Mouse (Mus musculus) hindbrain, embryonic 13.5 days (tissue): Measurements from ENCODE around the gene Olfr1368. TPM values are rescaled to one million over a fixed set of nuclear protein-coding genes. Genes with fewer than 3 reads are reported as not detected.

Source experiments
- ATAC-seq: fragments of 200-750 bp; cut with Nextera tagmentation; 2 replicates; pipeline ENCODE4 v1.8.0; 2017; ENCODE audit warnings: moderate TSS enrichment; ENCODE audit not compliant: low FRiP score
- H3K27ac ChIP-seq: fragments of 300-500 bp; sonication (generic); 2 replicates; pipeline ENCODE4 v1.5.1; 2015; ENCODE audit warnings: inconsistent platforms, mild to moderate bottlenecking, moderate library complexity
- H3K27me3 ChIP-seq: fragments of 300-500 bp; sonication (generic); 2 replicates; pipeline ENCODE4 v1.6.1; 2015; ENCODE audit warnings: mild to moderate bottlenecking, inconsistent platforms
- H3K36me3 ChIP-seq: fragments of 300-500 bp; sonication (generic); 2 replicates; pipeline ENCODE4 v1.6.1; 2015; ENCODE audit warnings: mild to moderate bottlenecking, inconsistent platforms
- H3K4me1 ChIP-seq: fragments of 300-500 bp; sonication (generic); replicated peaks from 2 replicates; pipeline ENCODE4 v1.6.1; 2015; ENCODE audit warnings: inconsistent platforms
- H3K4me2 ChIP-seq: fragments of 300-500 bp; sonication (generic); 2 replicates; pipeline ENCODE4 v1.6.1; 2015; ENCODE audit warnings: inconsistent platforms, mild to moderate bottlenecking, moderate library complexity
- H3K4me3 ChIP-seq: fragments of 300-500 bp; sonication (generic); 2 replicates; pipeline ENCODE4 v1.5.1; 2015; ENCODE audit warnings: mild to moderate bottlenecking, inconsistent platforms
- H3K9ac ChIP-seq: fragments of 300-500 bp; sonication (generic); 2 replicates; pipeline ENCODE4 v1.6.1; 2015; ENCODE audit warnings: mild to moderate bottlenecking, inconsistent platforms
- H3K9me3 ChIP-seq: fragments of 300-500 bp; sonication (generic); 2 replicates; pipeline ENCODE4 v1.6.1; 2016; ENCODE audit warnings: inconsistent platforms
- WGBS: fragments of 180-500 bp; shearing (Covaris S2); methylation state at CpG from one replicate; pipeline ENCODE4 v1.1.7; 2015; 5-methylcytosine and 5-hydroxymethylcytosine counted together
- polyA plus RNA-seq: library from polyadenylated mRNA; unstranded; fragments of >200 nt; fragmentation: Nextera tagmentation; extraction: Ambion mirVana; gene quantifications from 2 replicates; pipeline ENCODE4 v1.2.1, GENCODE M21; 2015

Olfr1368 gene
- polyA plus RNA-seq, 1 experiment from 2014 or later, result not detected

GRCm38 (mm10) chr13:21172241-21173027, 26.8 kb upstream of the Olfr1368 start:
- Histone ChIP-seq H3K27me3 (no peaks in the 10 kb centered on the region), H3K36me3 (no peaks in the 10 kb centered on the region), H3K4me1 (peaks cover 22% of the 10 kb centered on the region), H3K4me2 (peak overlapping the region; percentile 63), H3K4me3 (peak overlapping the region; percentile 51), H3K9ac (peak overlapping the region; percentile 46; the same call in 1 of the 2 replicates), H3K9me3 (no peaks in the 10 kb centered on the region), H3K27ac (0 out of 2 replicates have a peak overlapping the region, but pooled peaks have one; percentile 32)
- ATAC-seq, result peak; percentile 55
- under 1% methylated on average over 16 of the region's 16 CpGs for WGBS

- WGBS, result under 1% methylated on average over 12 of the region's 12 CpGs
- H3K27me3 ChIP-seq, result no peaks in the 10 kb centered on the region
- H3K27ac ChIP-seq, result no peak overlapping the region
- ATAC-seq, result peak; percentile 40
- H3K9ac ChIP-seq, result no peak overlapping the region; the same call in 1 of the 2 replicates
- no peaks in the 10 kb centered on the region for H3K36me3 ChIP-seq
- H3K9me3 ChIP-seq, result no peaks in the 10 kb centered on the region
- H3K4me2 ChIP-seq, result peak overlapping the region; percentile 63
- peak overlapping the region; percentile 51 for H3K4me3 ChIP-seq
- peaks cover 25% of the 10 kb centered on the region for H3K4me1 ChIP-seq
Observed at GRCm38 (mm10) chr13:21171600-21172150, 26.0 kb upstream of the Olfr1368 start.

GRCm38 (mm10) chr13:21171156-21171530, 25.5 kb upstream of the Olfr1368 start:
- Histone ChIP-seq H3K4me1 (peaks cover 27% of the 10 kb centered on the region), H3K9ac (peak overlapping the region; percentile 58), H3K36me3 (no peaks in the 10 kb centered on the region), H3K27ac (no peak overlapping the region; the same call in 1 of the 2 replicates), H3K4me3 (peak overlapping the region; percentile 51), H3K9me3 (no peaks in the 10 kb centered on the region), H3K27me3 (no peaks in the 10 kb centered on the region), H3K4me2 (peak overlapping the region; percentile 63)
- 10% methylated on average over 15 of the region's 15 CpGs for WGBS
- 0 out of 2 replicates have a peak, but pooled peaks have one; percentile 8 for ATAC-seq

GRCm38 (mm10) chr13:21170431-21171155, 24.9 kb upstream of the Olfr1368 start:
- Histone ChIP-seq H3K27me3 (peaks cover 4% of the 10 kb centered on the region; the same call in 1 of the 2 replicates), H3K27ac (no peak overlapping the region), H3K4me2 (peak overlapping the region; percentile 71), H3K9me3 (no peaks in the 10 kb centered on the region), H3K4me3 (peak overlapping the region; percentile 56), H3K36me3 (no peaks in the 10 kb centered on the region), H3K4me1 (peaks cover 27% of the 10 kb centered on the region), H3K9ac (peak overlapping the region; percentile 58)
- WGBS, result 34% methylated on average over 17 of the region's 17 CpGs
- ATAC-seq, result no peak

GRCm38 (mm10) chr13:21169657-21170430, 24.2 kb upstream of the Olfr1368 start:
- peak; percentile 79 for ATAC-seq
- Histone ChIP-seq H3K27ac (0 out of 2 replicates have a peak overlapping the region, but pooled peaks have one; percentile 24), H3K4me2 (peak overlapping the region; percentile 71), H3K9ac (peak overlapping the region; percentile 49; the same call in 1 of the 2 replicates), H3K27me3 (peaks cover 10% of the 10 kb centered on the region), H3K9me3 (no peaks in the 10 kb centered on the region), H3K36me3 (no peaks in the 10 kb centered on the region), H3K4me3 (peak overlapping the region; percentile 56), H3K4me1 (peaks cover 27% of the 10 kb centered on the region)
- WGBS, result under 1% methylated on average over 39 of the region's 39 CpGs

GRCm38 (mm10) chr13:21169121-21169656, 23.5 kb upstream of the Olfr1368 start:
- no peaks in the 10 kb centered on the region for H3K9me3 ChIP-seq
- no peaks in the 10 kb centered on the region for H3K36me3 ChIP-seq
- H3K9ac ChIP-seq, result peak overlapping the region; percentile 63
- H3K4me1 ChIP-seq, result peaks cover 27% of the 10 kb centered on the region
- ATAC-seq, result no peak
- 3% methylated on average over 14 of the region's 14 CpGs for WGBS
- H3K27me3 ChIP-seq, result peaks cover 10% of the 10 kb centered on the region
- H3K4me2 ChIP-seq, result peak overlapping the region; percentile 71
- H3K4me3 ChIP-seq, result peak overlapping the region; percentile 56
- no peak overlapping the region for H3K27ac ChIP-seq

GRCm38 (mm10) chr13:21168371-21169011, 22.8 kb upstream of the Olfr1368 start:
- peak overlapping the region; percentile 56 for H3K4me3 ChIP-seq
- no peaks in the 10 kb centered on the region for H3K36me3 ChIP-seq
- H3K9ac ChIP-seq, result peak overlapping the region; percentile 63
- peak overlapping the region; percentile 71 for H3K4me2 ChIP-seq
- no peak overlapping the region for H3K27ac ChIP-seq
- H3K27me3 ChIP-seq, result peaks cover 14% of the 10 kb centered on the region
- peaks cover 27% of the 10 kb centered on the region for H3K4me1 ChIP-seq
- ATAC-seq, result no peak
- 0% methylated on average over 16 of the region's 16 CpGs for WGBS
- no peaks in the 10 kb centered on the region for H3K9me3 ChIP-seq

- peak overlapping the region; percentile 56 for H3K4me3 ChIP-seq
- H3K27ac ChIP-seq, result no peak overlapping the region
- peaks cover 21% of the 10 kb centered on the region for H3K4me1 ChIP-seq
- H3K4me2 ChIP-seq, result peak overlapping the region; percentile 71
- peak overlapping the region; percentile 63; the same call in 1 of the 2 replicates for H3K9ac ChIP-seq
- no peak for ATAC-seq
- WGBS, result under 1% methylated on average over 8 of the region's 8 CpGs
- H3K27me3 ChIP-seq, result peaks cover 14% of the 10 kb centered on the region
- no peaks in the 10 kb centered on the region for H3K9me3 ChIP-seq
- H3K36me3 ChIP-seq, result no peaks in the 10 kb centered on the region
Observed at GRCm38 (mm10) chr13:21167910-21168300, 22.2 kb upstream of the Olfr1368 start.

- Histone ChIP-seq H3K27me3 (peaks cover 14% of the 10 kb centered on the region), H3K4me2 (peak overlapping the region; percentile 71), H3K27ac (0 out of 2 replicates have a peak overlapping the region, but pooled peaks have one; percentile 36), H3K9ac (peak overlapping the region; percentile 63), H3K9me3 (no peaks in the 10 kb centered on the region), H3K36me3 (no peaks in the 10 kb centered on the region), H3K4me1 (peaks cover 17% of the 10 kb centered on the region), H3K4me3 (peak overlapping the region; percentile 56)
- ATAC-seq, result peak; percentile 47; the same call in 1 of the 2 replicates
- WGBS, result under 1% methylated on average over 27 of the region's 27 CpGs
Observed at GRCm38 (mm10) chr13:21166936-21167909, 21.6 kb upstream of the Olfr1368 start.

GRCm38 (mm10) chr13:21162591-21162990, 16.9 kb upstream of the Olfr1368 start:
- peaks cover 11% of the 10 kb centered on the region for H3K4me1 ChIP-seq
- H3K36me3 ChIP-seq, result no peaks in the 10 kb centered on the region
- H3K9ac ChIP-seq, result no peak overlapping the region
- H3K4me2 ChIP-seq, result no peak overlapping the region
- no peak for ATAC-seq
- H3K4me3 ChIP-seq, result no peak overlapping the region
- peaks cover 14% of the 10 kb centered on the region for H3K27me3 ChIP-seq
- H3K9me3 ChIP-seq, result no peaks in the 10 kb centered on the region
- no peak overlapping the region for H3K27ac ChIP-seq
- WGBS, result 65% methylated on average over 5 of the region's 5 CpGs
